Mouse (Mus musculus): ENCODE measurements around the gene Dpp4.

- TF ChIP-seq CTCF (IDR thresholded peaks at IDR 0.05; ENCODE audit: borderline replicate concordance, extremely low read depth, insufficient read depth, insufficient read length): no peak
- no peak for TF ChIP-seq POLR2A (IDR thresholded peaks at IDR 0.05; ENCODE audit: borderline replicate concordance, extremely low read depth, insufficient read depth, insufficient read length, poor library complexity, severe bottlenecking)
Observed at GRCm38 (mm10) chr2:62421229-62421628, 9.2 kb upstream of the Dpp4 start.

Measured in brain, embryonic 14.5 days (tissue).